Mouse (Mus musculus) erythroblast, embryonic 14.5 days (primary cell): ENCODE results near the gene Kng2.

Experiments used
- GATA1 ChIP-seq: IDR thresholded peaks from 2 replicates; pipeline ENCODE4 v1.6.1; 2012; ENCODE audit warnings: low read length, inconsistent platforms, mixed read lengths
- TAL1 ChIP-seq: IDR thresholded peaks from 3 replicates; pipeline ENCODE4 v1.6.1; 2012; ENCODE audit warnings: low read length, inconsistent platforms, mixed read lengths

DNA sequence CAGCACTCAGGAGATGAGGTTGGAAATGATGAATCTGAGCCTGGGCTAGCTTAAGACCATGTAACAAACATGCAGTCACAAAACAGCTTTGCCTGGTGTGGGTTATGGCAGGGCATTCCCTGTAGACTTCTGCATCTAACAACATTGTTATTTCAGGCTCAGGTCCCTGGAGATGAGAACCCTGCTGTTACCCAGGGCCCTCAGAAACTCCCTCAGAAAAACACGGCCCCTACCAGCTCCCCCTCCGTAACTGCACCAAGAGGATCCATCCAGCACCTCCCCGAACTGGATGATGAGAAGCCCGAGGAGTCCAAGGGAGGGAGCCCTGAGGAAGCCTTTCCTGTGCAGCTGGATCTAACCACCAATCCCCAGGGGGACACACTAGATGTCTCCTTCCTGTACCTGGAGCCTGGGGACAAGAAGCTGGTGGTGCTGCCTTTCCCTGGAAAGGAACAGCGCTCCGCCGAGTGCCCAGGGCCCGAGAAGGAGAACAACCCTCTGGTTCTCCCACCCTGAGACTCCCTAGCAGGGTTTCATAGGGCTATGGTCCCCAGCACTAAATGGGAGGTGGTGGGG lies 90.1 kb downstream of the Kng2 start:
- TF ChIP-seq GATA1 (no peak), TAL1 (no peak)
